Mouse (Mus musculus) kidney, adult 2 months (tissue): ENCODE results near the gene Lyrm7.

ENCODE experiments used
- CTCF ChIP-seq: fragments of 200-500 bp; conservative IDR thresholded peaks from 2 replicates; pipeline ENCODE4 v1.5.1; 2011; ENCODE audit warnings: low read depth, mild to moderate bottlenecking, control low read depth, low read length, moderate library complexity, mixed read lengths; ENCODE audit not compliant: insufficient read depth, insufficient read length
- POLR2A ChIP-seq: fragments of 200-500 bp; IDR thresholded peaks from one replicate; pipeline ENCODE4 v1.6.1; 2011; ENCODE audit warnings: low read depth, low read length, control low read depth

DNA sequence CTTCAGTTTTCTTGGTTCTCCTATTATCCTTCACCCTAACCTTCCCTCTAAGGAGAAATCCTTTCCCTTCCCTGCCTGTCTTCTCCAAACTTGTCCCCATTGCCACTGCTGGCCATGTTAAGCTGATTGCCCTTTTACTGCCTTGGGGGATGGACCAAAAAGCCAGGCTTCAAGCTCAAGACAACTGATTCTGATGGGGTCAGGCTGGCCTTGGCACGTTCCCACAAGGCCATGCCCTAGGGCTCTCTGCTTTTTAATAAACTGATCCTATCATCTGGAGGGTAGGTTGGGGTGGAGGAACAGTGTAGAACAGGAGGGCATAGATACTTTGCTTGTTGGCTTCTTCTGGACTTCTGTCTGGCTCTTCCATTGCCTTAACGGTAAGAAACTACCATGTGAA lies 24.7 kb upstream of the Lyrm7 start:
- TF ChIP-seq CTCF (no peak), POLR2A (no peak)
